Mouse (Mus musculus) spleen, postnatal 36 days (tissue): ENCODE measurements around the gene Pigu.

Source experiments
- DNase-seq, 2 experiments: peaks; one replicate each; pipeline ENCODE4 v3.0.0; 2022; ENCODE audit warnings: low spot score in 2 of 2, mixed read lengths in 1 of 2

Gene Pigu

GRCm38 (mm10) chr2:155356971-155357591, at the start of gene Pigu:
TSS of gene Pigu (minus strand) at chr2:155357430.
- DNase-seq, result peak; percentile 92 to 96

GRCm38 (mm10) chr2:155404635-155405034, 47.4 kb upstream of the Pigu start:
- DNase-seq, result peak; percentile 55 to 58

GRCm38 (mm10) chr2:155401926-155402325, 44.7 kb upstream of the Pigu start:
- no peak for DNase-seq

- DNase-seq, result no peak
These were observed 43.0 kb upstream of the Pigu start for GRCm38 (mm10) chr2:155400276-155400675.

GRCm38 (mm10) chr2:155394586-155394985, 37.4 kb upstream of the Pigu start:
- DNase-seq, result no peak

GRCm38 (mm10) chr2:155388573-155388972, 31.3 kb upstream of the Pigu start:
- DNase-seq, result no peak

GRCm38 (mm10) chr2:155387052-155387451, 29.8 kb upstream of the Pigu start:
- DNase-seq, result no peak

- DNase-seq, result no peak
These were observed 29.3 kb upstream of the Pigu start for GRCm38 (mm10) chr2:155386534-155386899.

- DNase-seq, result no peak
These were observed 28.7 kb upstream of the Pigu start for GRCm38 (mm10) chr2:155385731-155386533.

- DNase-seq, result peak; percentile 74 to 78
These were observed 27.9 kb upstream of the Pigu start for GRCm38 (mm10) chr2:155385090-155385489.

GRCm38 (mm10) chr2:155382791-155383438, 25.7 kb upstream of the Pigu start:
- DNase-seq, result no peak

GRCm38 (mm10) chr2:155382332-155382700, 25.1 kb upstream of the Pigu start:
- peak in 1 of 2 experiments; percentile 15 for DNase-seq

GRCm38 (mm10) chr2:155381643-155382331, 24.6 kb upstream of the Pigu start:
- peak; percentile 93 to 94 for DNase-seq

GRCm38 (mm10) chr2:155381060-155381437, 23.8 kb upstream of the Pigu start:
- DNase-seq, result no peak

- no peak for DNase-seq
These were observed 23.2 kb upstream of the Pigu start, which contains the start of gene Trp53inp2 for GRCm38 (mm10) chr2:155380261-155381059. TSS of gene Trp53inp2 (plus strand) at chr2:155381059.

GRCm38 (mm10) chr2:155376191-155376590, 19.0 kb upstream of the Pigu start:
- no peak for DNase-seq

- DNase-seq, result no peak
These were observed 17.3 kb upstream of the Pigu start for GRCm38 (mm10) chr2:155374521-155374920.

- DNase-seq, result no peak
These were observed 16.7 kb upstream of the Pigu start for GRCm38 (mm10) chr2:155373886-155374285.

- DNase-seq, result no peak
These were observed 16.1 kb upstream of the Pigu start for GRCm38 (mm10) chr2:155373302-155373701.

GRCm38 (mm10) chr2:155372451-155372850, 15.2 kb upstream of the Pigu start:
- no peak for DNase-seq

- DNase-seq, result no peak
These were observed 12.2 kb upstream of the Pigu start for GRCm38 (mm10) chr2:155369333-155369883.
